Mouse (Mus musculus) midbrain, embryonic 16.5 days (tissue): ENCODE measurements around the gene Efhd2. TPM values are rescaled to one million over a fixed set of nuclear protein-coding genes. Genes with fewer than 3 reads are reported as not detected.

Experiments used
- ATAC-seq: fragments of 200-750 bp; cut with Nextera tagmentation; 2 replicates; pipeline ENCODE4 v1.8.0; 2017; ENCODE audit warnings: moderate TSS enrichment
- H3K27ac ChIP-seq: fragments of 300-500 bp; sonication (generic); 2 replicates; pipeline ENCODE4 v1.5.1; 2014; ENCODE audit warnings: mild to moderate bottlenecking, low read length, mixed read lengths
- H3K27me3 ChIP-seq: fragments of 300-500 bp; sonication (generic); 2 replicates; pipeline ENCODE4 v1.6.1; 2014; ENCODE audit warnings: low read depth, low read length, mixed read lengths; ENCODE audit not compliant: control insufficient read depth, insufficient read depth
- H3K36me3 ChIP-seq: fragments of 300-500 bp; sonication (generic); 2 replicates; pipeline ENCODE4 v1.6.1; 2014; ENCODE audit warnings: mild to moderate bottlenecking, low read length, moderate library complexity, mixed read lengths; ENCODE audit not compliant: control insufficient read depth, insufficient read depth
- H3K4me1 ChIP-seq: fragments of 300-500 bp; sonication (generic); 2 replicates; pipeline ENCODE4 v1.6.1; 2014; ENCODE audit warnings: mild to moderate bottlenecking, low read length, mixed read lengths; ENCODE audit not compliant: control insufficient read depth, insufficient read depth
- H3K4me2 ChIP-seq: fragments of 300-500 bp; sonication (generic); 2 replicates; pipeline ENCODE4 v1.6.1; 2014; ENCODE audit warnings: mild to moderate bottlenecking, low read length, mixed read lengths
- H3K4me3 ChIP-seq: fragments of 300-500 bp; sonication (generic); 2 replicates; pipeline ENCODE4 v1.5.1; 2014; ENCODE audit warnings: low read depth, mild to moderate bottlenecking, low read length, moderate library complexity, mixed read lengths
- H3K9ac ChIP-seq: fragments of 300-500 bp; sonication (generic); 2 replicates; pipeline ENCODE4 v1.6.1; 2014; ENCODE audit warnings: low read depth, low read length, mixed read lengths
- H3K9me3 ChIP-seq: fragments of 300-500 bp; sonication (generic); replicated peaks from 2 replicates; pipeline ENCODE4 v1.6.1; 2014; ENCODE audit warnings: mild to moderate bottlenecking, low read length, mixed read lengths; ENCODE audit not compliant: control insufficient read depth, poor library complexity, severe bottlenecking
- WGBS: fragments of 180-500 bp; shearing (Covaris S2); extraction: QIAGEN DNeasy Blood & Tissue Kit; methylation state at CpG from one replicate; pipeline ENCODE4 v1.1.7; 2014; 5-methylcytosine and 5-hydroxymethylcytosine counted together
- polyA plus RNA-seq: library from polyadenylated mRNA; unstranded; fragments of >200 nt; fragmentation: Nextera tagmentation; extraction: Ambion mirVana; gene quantifications from 2 replicates; pipeline ENCODE4 v1.2.1, GENCODE M21; 2015

Gene Efhd2
- polyA plus RNA-seq, 1 experiment from 2014 or later = 67.4 TPM

DNA sequence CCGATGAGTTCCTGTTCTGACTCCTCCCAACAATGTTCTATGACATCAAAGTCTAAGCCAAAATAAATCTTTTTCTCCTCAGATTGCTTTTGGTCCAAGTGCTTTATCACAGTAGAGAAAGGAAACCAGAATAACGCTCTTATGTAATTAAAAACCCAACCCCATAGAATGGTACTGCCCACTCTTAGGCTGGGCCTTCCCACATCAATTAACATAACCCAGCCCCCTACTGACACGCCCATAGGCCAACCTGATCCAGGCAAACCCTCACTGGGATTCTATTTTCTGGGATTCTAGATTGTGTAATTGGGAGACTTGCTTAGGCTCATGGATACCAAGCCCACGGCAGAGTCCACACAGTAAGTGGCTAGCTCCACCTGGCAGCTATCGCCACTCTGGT, 9.7 kb downstream of the Efhd2 start:
- no peak overlapping the region for H3K9ac ChIP-seq
- H3K36me3 ChIP-seq = peaks cover under 1% of the 10 kb centered on the region; the same call in 1 of the 2 replicates
- WGBS = 95% methylated on average over 5 of the region's 5 CpGs
- H3K9me3 ChIP-seq = no peaks in the 10 kb centered on the region
- no peak for ATAC-seq
- peaks cover 10% of the 10 kb centered on the region for H3K4me1 ChIP-seq
- no peak overlapping the region for H3K4me3 ChIP-seq
- no peak overlapping the region for H3K4me2 ChIP-seq
- no peak overlapping the region for H3K27ac ChIP-seq
- no peaks in the 10 kb centered on the region for H3K27me3 ChIP-seq

DNA sequence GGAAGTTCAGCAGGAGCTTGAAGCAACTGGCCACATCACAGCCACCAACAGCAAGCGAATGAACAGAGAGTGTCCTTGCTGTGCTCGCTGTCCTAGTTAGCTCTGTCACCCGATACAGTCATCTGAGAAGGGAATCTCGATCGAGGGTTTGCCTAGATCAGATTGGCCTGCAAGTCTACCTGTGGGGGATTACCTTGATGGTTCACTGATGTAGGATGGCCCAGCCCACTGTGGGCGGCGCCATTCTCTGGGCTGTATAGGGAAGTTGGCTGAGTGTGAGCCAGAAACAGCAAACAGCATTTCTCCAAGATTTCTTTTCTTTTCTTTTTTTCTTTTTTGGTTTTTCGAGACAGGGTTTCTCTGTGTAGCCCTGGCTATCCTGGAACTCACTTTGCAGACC, 10.2 kb downstream of the Efhd2 start:
- Histone ChIP-seq H3K9ac (no peak overlapping the region), H3K9me3 (no peaks in the 10 kb centered on the region), H3K27ac (no peak overlapping the region), H3K27me3 (no peaks in the 10 kb centered on the region), H3K4me3 (no peak overlapping the region), H3K4me2 (no peak overlapping the region), H3K4me1 (peaks cover 10% of the 10 kb centered on the region), H3K36me3 (peaks cover 3% of the 10 kb centered on the region; the same call in 1 of the 2 replicates)
- ATAC-seq = no peak
- WGBS = 98% methylated on average over 8 of the region's 8 CpGs

DNA sequence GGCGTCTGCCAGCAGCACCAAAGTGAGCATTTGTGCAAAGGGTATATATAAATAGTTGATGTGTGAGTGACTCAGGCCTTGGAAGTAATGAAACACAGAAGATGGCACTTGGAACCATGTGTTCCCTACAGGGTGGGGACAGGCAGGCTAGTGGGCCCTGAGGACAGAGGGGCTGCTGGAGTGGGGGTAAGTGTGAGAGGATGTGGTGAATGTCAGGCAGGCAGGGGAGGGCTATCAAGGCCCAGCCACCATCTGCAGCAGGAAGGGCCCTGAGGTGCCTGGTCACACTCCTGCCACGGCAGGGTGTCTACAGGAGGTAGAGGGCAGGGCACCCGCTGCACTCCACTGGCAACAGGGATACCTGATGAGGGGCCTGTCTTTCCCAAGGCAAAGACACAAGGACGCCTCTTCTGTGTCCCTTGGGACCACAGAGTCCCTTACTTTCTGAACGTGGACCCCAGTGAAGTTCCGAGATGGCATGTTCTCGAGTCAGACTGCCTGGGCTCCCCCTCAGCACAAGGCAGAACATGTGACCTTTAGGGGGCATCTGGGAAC, 10.9 kb downstream of the Efhd2 start:
- Histone ChIP-seq H3K9me3 (no peaks in the 10 kb centered on the region), H3K9ac (no peak overlapping the region), H3K36me3 (peaks cover 3% of the 10 kb centered on the region; the same call in 1 of the 2 replicates), H3K27me3 (no peaks in the 10 kb centered on the region), H3K4me3 (no peak overlapping the region), H3K4me2 (no peak overlapping the region), H3K4me1 (peaks cover 10% of the 10 kb centered on the region), H3K27ac (no peak overlapping the region)
- 87% methylated on average over 7 of the region's 7 CpGs for WGBS
- no peak for ATAC-seq

DNA sequence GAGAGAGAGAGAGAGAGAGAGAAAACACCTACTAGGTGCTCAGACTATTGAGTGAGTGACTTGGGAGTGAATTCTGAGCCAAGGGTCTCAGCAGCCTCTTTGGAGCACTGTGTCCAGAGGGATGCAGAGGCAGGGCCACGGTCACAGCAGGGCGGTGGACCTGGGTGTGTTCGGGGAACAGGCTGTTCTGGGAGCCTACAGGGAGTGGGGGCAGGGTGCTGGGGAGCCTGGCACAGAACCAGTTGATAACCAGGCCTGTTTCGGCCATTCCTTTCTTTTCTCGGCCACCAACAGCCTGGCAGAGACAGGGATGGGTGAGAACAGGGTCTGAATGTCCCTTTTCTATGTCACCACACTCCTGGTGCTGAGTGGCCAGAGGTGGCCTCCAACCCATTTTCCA, 11.9 kb downstream of the Efhd2 start:
- H3K27me3 ChIP-seq = no peaks in the 10 kb centered on the region
- H3K4me1 ChIP-seq = peaks cover 10% of the 10 kb centered on the region
- H3K9me3 ChIP-seq = no peaks in the 10 kb centered on the region
- H3K36me3 ChIP-seq = peaks cover 3% of the 10 kb centered on the region; the same call in 1 of the 2 replicates
- no peak overlapping the region for H3K4me3 ChIP-seq
- no peak overlapping the region for H3K9ac ChIP-seq
- H3K27ac ChIP-seq = no peak overlapping the region
- H3K4me2 ChIP-seq = no peak overlapping the region
- WGBS = 75% methylated on average over 5 of the region's 5 CpGs
- no peak for ATAC-seq

DNA sequence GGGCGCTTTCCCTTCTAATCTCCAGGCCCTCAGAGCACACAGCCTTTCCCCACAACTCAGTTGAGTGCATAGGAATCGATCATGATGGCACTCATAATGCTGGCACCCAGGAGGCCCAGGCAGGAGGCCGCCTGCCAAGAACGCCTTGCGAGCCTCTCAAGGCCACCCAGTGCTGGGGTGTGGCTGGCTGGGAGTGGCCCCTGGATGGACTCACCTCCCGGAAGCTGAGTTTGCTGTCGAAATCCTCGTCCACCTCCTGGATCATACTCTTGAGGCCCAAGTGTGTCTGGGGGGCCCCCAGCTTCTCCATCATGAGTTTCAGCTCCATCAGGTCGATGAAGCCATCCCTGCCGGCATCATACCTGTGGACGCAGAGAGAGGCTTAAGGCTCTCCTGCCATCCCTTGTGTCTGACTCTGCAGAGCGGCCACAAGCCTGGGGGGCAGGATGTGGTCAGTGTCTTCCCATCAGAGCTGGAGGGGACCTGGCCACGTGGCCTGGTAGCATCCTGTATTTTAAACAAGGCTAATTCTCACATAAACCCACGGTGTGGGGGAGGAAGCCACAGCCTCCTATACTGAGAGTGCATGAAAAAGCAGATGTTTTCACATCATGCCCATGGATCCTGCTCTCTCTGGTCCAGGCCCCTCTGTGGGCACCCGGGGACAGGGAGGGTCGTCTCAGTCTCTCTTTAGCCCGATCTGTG, 13.0 kb downstream of the Efhd2 start:
- Histone ChIP-seq H3K4me2 (no peak overlapping the region), H3K4me1 (0 out of 2 replicates have a peak, but pooled peaks cover 2% of the 10 kb centered on the region), H3K4me3 (no peak overlapping the region), H3K36me3 (peaks cover 3% of the 10 kb centered on the region; the same call in 1 of the 2 replicates), H3K27ac (no peak overlapping the region), H3K9ac (no peak overlapping the region), H3K27me3 (no peaks in the 10 kb centered on the region), H3K9me3 (no peaks in the 10 kb centered on the region)
- no peak for ATAC-seq
- 95% methylated on average over 17 of the region's 17 CpGs for WGBS

DNA sequence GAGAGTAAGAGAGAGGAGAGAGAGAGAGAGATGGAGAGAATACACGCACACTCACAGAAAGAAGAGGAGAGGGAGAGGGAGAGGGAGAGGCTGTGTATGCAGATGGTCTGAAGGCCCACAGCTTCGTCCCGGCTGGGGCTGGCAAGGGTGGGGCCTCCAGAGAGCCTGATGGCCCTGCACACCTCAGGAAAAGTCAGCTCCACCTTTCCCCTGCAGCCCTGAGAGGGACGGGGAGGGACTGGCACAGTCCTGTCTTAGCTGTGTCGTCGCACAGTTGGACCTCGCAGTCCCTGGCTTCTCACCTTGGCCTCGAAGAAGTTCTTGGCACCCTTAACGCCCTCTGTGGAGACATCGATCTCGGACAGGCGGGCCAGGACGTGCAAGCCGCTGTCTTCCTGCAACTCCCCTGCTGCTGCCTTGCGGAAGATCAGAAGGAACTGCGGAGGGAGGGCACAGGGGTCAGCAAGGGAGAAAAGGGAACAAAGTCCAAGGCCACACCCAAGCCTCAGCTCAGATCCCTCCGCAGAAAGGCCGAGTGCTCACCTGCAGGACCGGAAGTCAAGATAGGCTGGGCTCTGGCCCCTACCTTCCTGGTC, 14.4 kb downstream of the Efhd2 start:
- no peak overlapping the region for H3K4me2 ChIP-seq
- H3K27ac ChIP-seq = no peak overlapping the region
- 75% methylated on average over 19 of the region's 19 CpGs for WGBS
- H3K27me3 ChIP-seq = no peaks in the 10 kb centered on the region
- no peaks in the 10 kb centered on the region for H3K9me3 ChIP-seq
- H3K36me3 ChIP-seq = peaks cover 3% of the 10 kb centered on the region; the same call in 1 of the 2 replicates
- no peak overlapping the region for H3K9ac ChIP-seq
- ATAC-seq = no peak
- H3K4me3 ChIP-seq = no peak overlapping the region
- H3K4me1 ChIP-seq = no peaks in the 10 kb centered on the region

DNA sequence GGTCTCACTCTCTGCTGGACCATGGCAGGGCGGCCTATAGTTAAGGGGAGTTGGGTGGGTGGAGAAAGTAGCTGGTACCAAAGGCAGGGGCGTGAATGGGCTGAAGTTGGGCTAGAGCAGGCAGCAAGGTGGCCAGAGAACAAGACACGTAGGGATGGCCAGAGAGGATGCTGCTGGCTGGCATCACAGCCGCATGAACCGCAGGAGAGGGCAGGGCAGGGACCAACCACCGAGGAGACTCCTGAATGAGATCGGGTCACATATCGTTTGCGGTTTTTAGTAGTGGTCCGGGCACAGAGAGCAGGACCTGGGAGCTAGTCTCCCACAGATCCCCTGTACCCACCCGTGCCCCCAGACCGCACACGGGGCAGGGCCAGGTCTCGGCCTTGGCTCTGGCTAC, 15.4 kb downstream of the Efhd2 start:
- ATAC-seq = no peak
- Histone ChIP-seq H3K27ac (no peak overlapping the region), H3K36me3 (peaks cover 3% of the 10 kb centered on the region; the same call in 1 of the 2 replicates), H3K4me3 (no peak overlapping the region), H3K9ac (no peak overlapping the region), H3K4me1 (no peaks in the 10 kb centered on the region), H3K4me2 (no peak overlapping the region), H3K27me3 (no peaks in the 10 kb centered on the region), H3K9me3 (no peaks in the 10 kb centered on the region)
- 97% methylated on average over 14 of the region's 14 CpGs for WGBS

DNA sequence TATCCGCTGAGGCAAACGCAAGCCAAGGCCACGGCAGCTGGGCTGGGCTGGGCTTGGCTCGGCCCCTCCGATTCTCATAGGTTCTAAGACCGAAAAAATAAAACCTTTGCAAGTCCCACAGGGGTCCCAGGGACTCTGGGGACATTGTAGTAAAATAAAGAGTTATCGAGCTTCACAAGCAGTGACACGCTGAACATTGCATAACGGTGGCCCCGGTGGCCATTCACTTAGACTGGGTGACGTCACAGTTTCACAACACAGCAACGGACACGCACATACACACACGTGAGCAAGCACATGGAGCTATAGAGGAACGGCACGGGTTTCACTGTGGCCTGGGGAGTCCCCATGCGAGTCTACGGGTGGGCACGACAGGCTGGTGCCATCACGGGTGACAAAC, 16.2 kb downstream of the Efhd2 start:
- no peak overlapping the region for H3K4me3 ChIP-seq
- H3K9ac ChIP-seq = no peak overlapping the region
- no peak for ATAC-seq
- WGBS = 90% methylated on average over 20 of the region's 20 CpGs
- no peak overlapping the region for H3K27ac ChIP-seq
- H3K4me1 ChIP-seq = no peaks in the 10 kb centered on the region
- H3K9me3 ChIP-seq = no peaks in the 10 kb centered on the region
- H3K4me2 ChIP-seq = no peak overlapping the region
- H3K27me3 ChIP-seq = no peaks in the 10 kb centered on the region
- H3K36me3 ChIP-seq = peaks cover 3% of the 10 kb centered on the region; the same call in 1 of the 2 replicates

DNA sequence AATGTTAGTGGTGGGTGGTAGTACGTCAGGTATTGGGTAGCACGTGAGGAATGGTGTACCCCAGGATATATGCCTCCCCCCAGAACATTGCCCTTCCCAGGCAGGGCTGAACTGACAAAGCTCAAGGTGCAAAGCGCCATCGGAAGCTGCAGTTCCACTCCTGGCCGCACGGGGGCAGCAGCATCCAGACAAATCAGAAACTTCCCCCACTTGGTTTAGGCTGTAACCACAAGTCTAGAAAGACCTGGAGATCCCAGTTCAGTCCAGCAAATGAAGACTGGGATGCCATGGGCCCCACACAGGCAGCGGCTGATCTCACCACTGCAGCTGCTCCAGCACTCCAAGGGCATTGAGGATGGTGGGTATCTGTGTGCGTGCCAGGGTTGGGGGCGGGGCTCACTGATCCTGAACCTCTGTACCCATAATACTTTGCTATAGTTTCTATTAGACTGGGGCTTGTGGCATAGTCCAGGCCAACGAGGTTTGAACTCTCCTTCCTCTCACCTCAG, 17.2 kb downstream of the Efhd2 start:
- Histone ChIP-seq H3K4me2 (no peak overlapping the region), H3K4me3 (no peak overlapping the region), H3K4me1 (no peaks in the 10 kb centered on the region), H3K27ac (no peak overlapping the region), H3K27me3 (no peaks in the 10 kb centered on the region), H3K9ac (no peak overlapping the region), H3K9me3 (no peaks in the 10 kb centered on the region), H3K36me3 (peaks cover 3% of the 10 kb centered on the region; the same call in 1 of the 2 replicates)
- ATAC-seq = peak; percentile 71
- WGBS = 16% methylated on average over 10 of the region's 10 CpGs
